Mouse (Mus musculus) heart, postnatal 10 days (tissue): Measurements from ENCODE around the gene Map7. TPM values are rescaled to one million over a fixed set of nuclear protein-coding genes. Genes with fewer than 3 reads are reported as not detected.

Experiments
- DNase-seq, 2 experiments: peaks; one replicate each; pipeline ENCODE4 v3.0.0; 2021
- intact Hi-C: fragments of 180-260 bp; cut with DNase I; formaldehyde crosslinking; loops from one replicate; pipeline ENCODE4 v1.15.1; 2025
- total RNA-seq, 2 experiments: library from RNA; stranded (reverse); gene quantifications; 2 replicates each; pipeline ENCODE4 v1.2.3; 2021

The Map7 gene
- total RNA-seq, 2 experiments from 2014 or later: 13.6 to 15.8 TPM

GRCm38 (mm10) chr10:20181680-20182399, 33.6 kb downstream of the Map7 start:
- intact Hi-C loops: no loop called here
- DNase-seq: no peak

DNA sequence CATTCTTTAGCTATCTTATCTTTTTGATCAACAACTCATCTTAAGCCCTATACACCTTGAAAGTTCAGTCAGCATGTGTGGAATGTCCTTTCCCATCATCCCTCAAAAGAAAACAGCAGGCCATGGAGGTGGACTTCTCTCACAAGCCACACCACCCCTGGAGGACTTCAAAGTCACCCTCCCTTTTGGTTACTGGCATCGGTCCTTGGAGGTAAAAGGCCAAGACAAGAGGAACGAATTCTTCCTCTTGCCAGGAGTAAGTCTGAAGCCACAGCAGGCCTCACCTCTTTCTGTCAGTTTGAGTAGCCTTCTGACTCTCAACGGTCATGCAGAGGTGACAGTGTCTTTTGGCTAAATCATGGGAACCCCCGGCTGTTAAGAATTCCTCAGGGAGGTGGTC, 36.1 kb downstream of the Map7 start:
- intact Hi-C loops: no loop called here
- DNase-seq: no peak

DNA sequence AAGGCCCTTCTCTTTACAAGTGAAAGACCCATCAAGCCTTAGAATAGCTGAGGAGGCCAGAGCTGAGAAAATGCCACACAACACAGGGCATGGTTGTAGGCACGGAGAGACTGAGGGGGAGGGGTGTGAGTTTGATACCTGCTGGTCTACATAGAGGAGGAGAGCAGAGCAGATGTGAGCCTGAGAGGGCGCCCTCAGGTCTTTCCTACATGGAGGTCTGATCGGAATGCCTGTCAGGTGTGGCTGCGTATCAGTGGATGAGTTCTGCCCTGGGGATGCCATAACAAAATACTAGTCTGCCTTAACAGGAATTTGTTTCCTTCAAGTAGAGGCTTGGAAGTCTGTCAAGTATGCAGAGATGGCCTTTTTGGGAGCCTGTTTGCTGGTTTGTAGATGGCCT, 37.0 kb downstream of the Map7 start:
- intact Hi-C loops: no loop called here
- peak; percentile 47 to 48 for DNase-seq

GRCm38 (mm10) chr10:20185806-20186205, 37.5 kb downstream of the Map7 start:
- DNase-seq: no peak

DNA sequence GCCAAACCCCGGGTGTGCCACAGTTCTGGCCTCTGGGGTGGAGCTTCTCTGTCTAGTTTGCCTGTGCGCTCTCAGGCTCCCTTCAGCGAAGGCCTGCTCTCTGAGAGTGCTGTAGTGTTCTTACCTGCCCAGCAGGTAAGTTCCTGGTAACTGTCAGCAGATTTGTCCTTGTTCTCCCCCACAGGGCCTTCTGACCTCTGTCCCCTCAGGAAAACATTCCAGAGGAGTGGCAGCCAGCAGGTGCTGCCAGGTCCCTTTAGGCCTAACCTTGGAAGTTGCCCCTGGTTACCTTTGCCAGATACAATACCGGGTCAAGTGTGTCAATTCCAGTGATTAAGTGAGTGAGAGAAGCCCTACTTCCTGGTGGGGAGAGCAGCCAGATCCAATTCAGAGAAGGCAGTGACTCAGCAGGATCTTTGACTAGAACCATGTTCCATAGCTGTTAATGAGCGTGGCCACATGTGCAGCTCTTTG, 38.6 kb downstream of the Map7 start:
- DNase-seq: no peak
- intact Hi-C loops: no loop called here

More at GRCm38 (mm10) chr10:20185806-20186205, 37.5 kb downstream of the Map7 start:
- intact Hi-C loops: no loop called here

DNA sequence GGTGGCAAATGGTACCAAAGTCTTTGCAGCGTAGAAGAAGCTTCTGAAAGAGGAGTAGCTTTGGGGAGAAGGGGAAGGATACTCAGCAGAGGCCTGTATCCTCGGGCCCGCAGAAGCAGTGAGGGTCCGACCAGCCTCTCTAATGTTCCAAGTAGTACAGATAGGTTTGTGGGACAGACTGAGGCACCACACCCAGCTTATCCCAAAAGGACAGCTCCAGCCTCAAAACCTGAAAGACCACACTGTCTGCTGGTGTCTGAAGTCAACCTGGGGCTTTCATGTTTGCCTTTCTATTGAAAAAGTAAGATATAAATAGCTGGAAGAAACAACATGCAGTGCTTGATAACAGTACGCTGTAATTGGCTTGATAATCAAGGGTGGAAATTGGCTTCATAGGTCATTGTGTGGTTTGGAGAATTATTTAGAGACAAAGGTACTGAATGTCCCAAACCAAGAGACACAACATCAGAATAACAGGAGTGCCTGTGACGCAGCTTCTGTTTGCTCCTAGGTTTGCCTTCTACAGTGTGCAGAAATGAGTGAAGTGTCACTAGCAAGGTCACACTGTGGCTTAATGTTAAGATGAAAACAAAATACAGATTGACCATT, 42.0 kb downstream of the Map7 start:
- intact Hi-C loops: no loop called here
- peak in 1 of 2 experiments; percentile 15 for DNase-seq

GRCm38 (mm10) chr10:20194847-20195540, 46.7 kb downstream of the Map7 start:
- intact Hi-C loops: no loop called here

GRCm38 (mm10) chr10:20197039-20197438, 48.8 kb downstream of the Map7 start:
- DNase-seq: no peak
- intact Hi-C loops: no loop called here

More at GRCm38 (mm10) chr10:20194847-20195540, 46.7 kb downstream of the Map7 start:
- no peak for DNase-seq

- DNase-seq: no peak
- intact Hi-C loops: no loop called here
These were observed 50.9 kb downstream of the Map7 start for GRCm38 (mm10) chr10:20198968-20199737.

- intact Hi-C loops: no loop called here
- DNase-seq: no peak
These were observed 53.0 kb downstream of the Map7 start for GRCm38 (mm10) chr10:20201236-20201635.

DNA sequence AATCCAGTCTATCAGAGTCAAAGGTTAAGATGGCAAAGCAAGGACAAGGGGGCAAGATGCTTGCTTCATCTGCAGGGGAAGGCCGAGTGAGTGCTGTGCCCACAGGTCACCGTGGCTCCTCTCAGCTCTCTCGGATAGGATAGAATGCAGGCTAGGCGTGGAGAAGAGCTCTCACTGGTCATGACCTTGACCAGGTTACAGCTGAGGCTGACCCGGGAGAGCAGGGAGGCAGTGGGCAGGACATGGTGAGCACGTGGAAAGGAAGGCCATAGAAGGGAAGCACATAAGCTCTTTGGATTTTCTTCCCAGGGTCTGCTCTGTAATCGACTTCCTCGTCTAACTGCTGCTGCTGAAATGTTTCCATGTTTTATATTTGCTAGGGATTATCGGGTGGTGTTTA, 53.9 kb downstream of the Map7 start:
- DNase-seq: no peak
- intact Hi-C loops: no loop called here

DNA sequence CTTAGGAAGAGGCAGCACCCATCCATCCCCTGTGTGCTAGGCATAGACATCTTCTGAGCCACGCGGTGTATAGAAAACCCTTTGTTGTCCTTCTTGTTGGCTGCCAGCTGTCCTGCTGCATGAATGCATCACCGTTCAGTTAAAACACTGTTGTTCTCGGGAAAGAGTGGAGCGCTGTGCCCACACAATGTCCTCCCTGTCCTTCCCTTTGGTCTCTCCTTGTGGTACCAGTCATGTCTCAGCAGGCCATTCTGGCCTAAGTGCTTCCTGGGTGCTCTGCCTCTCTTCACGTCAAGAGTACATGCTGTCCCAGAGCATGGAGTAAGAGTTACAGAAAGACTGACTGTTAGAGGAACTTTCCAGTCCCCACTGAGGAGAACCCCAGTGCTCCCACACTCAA, 54.5 kb downstream of the Map7 start:
- intact Hi-C loops: no loop called here

DNA sequence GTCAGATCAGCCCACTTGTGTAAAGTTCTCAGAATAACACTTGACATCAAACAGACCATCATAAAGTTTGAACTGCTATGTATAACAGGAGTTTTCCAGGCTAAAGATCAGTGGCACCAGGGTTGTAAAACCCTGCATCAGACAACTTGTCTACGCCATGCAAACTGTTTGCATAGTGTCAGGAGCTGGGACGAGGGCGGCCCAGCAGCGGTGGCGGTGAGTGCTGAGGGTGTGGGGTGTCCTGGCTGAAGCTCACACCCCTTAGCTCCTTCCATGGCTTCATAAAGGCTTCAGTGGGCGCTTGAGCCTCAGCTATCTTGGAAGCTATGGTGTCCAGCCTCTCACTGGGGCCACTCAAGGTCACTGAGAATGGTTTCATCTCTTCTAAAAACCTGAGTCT, 55.2 kb downstream of the Map7 start:
- intact Hi-C loops: no loop called here
- DNase-seq: no peak

More for the DNA sequence above, 54.5 kb downstream of the Map7 start:
- no peak for DNase-seq

DNA sequence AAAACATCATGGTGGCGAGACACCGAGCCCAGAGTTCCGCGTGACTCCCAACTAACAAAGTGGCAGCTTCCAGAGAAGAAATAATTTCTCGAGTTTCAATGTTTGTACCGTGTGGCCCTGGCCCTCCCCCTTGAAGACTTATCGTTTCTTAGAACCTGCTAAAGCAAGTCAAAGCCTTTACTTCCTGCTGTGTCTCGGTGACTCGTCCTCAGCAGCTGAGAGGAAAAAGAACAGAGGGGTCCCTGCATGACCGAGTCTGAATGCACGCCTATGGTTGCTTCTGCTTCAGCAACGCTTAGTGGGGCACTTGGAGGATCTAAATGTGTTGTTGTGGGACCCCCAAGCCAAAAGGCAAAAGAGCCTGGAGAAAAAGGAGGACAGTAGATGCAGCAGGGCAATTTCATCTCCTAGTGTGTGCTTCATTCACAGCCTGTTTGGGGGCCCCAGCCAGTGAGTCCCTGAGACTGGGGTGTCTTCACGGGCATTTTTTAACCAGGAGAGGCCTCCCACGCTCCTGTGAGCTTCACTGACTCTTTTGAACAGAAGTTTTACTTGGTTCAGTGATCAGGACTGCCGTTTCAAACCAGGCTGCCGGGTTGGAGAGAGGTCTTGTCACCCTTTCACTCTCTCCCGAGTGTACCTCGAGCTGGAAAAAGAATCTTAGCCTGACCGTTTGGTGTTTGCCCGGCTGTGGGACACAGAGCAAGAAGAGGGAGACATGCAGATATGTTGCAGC, 56.6 kb downstream of the Map7 start:
- intact Hi-C loops: no loop called here
- no peak for DNase-seq

- intact Hi-C loops: no loop called here
- no peak for DNase-seq
These were observed 58.7 kb downstream of the Map7 start for GRCm38 (mm10) chr10:20206966-20207365.

DNA sequence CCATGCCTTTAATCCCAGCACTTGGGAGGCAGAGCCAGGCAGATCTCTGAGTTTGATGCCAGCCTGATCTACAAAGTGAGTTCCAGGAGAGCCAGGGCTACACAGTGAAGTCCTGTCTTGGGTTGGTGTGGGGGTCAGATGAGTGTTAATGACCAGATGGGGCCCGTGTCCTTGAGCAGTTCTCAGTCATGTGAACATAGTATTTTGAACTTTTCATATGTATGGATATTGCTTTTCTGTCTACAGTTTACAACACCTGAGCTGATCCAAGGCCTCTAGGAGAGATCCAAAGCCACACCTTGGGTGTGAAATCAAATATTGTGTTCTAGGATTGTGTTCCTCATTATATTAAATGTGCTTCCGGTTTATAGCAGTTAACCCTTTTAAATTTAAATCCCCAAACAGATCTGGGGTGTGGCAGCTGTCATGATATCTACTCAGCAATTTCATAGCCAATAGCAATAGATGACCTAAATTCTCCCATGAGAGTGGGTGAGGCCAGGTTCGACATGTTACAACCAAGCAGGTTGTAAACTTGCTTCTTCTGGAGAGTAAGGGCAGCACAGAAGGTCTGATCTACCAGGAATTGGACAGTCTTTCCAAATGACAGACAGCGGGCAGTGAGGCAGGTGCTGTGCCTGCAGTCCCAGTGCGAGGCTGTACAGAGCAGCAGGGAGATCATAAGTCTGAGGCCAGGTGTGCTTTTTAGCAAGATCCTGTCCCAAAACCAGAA, 61.5 kb downstream of the Map7 start:
- no peak for DNase-seq
- intact Hi-C loops: no loop called here

GRCm38 (mm10) chr10:20214418-20214817, 66.1 kb downstream of the Map7 start:
- no peak for DNase-seq
- intact Hi-C loops: no loop called here

- intact Hi-C loops: no loop called here
- DNase-seq: no peak
These were observed 68.7 kb downstream of the Map7 start for GRCm38 (mm10) chr10:20216982-20217381.

DNA sequence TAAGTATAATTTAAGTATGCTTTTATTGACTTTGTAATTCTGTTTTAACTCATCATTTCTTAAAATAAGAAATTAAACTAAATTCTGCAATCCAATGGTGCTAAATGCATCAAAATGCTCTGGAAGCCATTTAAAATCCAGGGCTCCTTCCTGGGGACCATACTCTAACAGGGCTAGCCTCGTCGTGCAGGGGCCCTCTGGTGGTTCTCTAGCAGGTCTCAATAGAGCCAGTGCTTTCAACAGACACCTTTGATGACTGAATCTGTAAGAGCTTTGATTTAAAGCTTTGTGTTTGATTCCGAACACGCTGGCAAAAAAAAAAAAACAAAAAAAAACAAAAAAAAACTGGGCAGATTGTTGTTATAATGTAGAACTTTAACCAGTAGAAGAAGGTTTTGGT, 70.6 kb downstream of the Map7 start:
- intact Hi-C loops: no loop called here

DNA sequence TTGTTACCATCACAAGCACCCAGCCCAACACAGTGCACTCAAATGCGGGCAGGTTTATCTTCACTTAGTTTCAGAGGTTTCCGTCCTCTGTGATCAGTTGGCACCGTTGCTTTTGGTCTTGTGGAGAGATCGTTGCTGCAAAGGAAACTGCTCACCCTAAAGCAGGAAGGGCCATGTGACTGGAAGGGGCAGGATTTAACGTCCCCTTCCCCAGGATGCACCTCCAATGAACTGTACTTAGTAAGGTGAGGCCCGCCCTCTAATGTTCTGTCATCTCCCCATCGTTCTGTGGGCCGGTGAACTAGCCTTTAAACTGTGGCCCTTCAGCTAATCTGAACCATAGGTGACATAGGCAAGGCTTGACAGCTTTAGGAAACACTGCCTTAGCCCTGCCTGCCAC, 71.3 kb downstream of the Map7 start:
- intact Hi-C loops: no loop called here
- no peak for DNase-seq

More for the DNA sequence above, 70.6 kb downstream of the Map7 start:
- no peak for DNase-seq
